Mouse (Mus musculus): Measurements from ENCODE around the gene Aunip.

The Aunip gene

DNA sequence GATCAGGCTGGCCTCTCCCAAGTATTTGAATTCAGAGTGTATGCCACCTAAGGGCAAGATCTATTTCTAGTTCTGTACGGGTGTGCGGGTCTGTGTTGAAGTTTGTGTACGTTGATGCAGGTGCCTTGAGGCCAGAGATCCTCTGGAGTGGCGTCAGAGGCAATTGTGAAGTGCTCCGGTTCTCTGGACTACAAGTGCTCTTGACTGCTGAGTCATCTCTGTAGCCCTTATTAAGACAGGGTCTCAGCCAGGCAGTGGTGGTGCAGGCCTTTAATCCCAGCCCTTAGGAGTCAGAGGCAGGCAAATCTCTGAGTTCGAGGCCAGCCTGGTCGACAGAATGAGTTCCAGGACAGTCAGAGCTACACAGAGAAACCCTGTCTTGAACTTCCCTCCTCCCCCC lies 4.8 kb downstream of the Aunip start:
- no peak for DNase-seq (ENCODE audit: low spot score in 2 of 2)

DNA sequence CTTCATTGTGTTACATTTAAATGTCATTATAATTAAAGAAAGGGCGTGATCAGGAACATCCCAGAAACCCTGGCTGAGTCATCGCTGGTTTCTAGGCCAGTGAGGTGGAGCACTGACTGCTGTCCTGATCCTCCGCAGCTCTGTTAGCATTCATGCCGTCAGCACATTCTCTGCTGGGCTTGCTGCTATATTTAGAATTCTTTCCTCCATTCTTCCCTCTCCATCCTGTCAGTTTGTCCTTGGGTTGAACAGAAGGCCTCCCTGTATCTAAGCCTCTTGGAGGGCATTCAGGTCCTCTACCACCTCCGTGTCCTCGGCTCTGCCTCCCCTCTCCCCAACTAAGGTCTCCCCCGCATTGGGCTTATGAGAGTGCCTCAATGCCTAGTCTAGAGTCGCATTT lies 6.2 kb downstream of the Aunip start:
- DNase-seq (ENCODE audit: low spot score in 2 of 2), result no peak

DNA sequence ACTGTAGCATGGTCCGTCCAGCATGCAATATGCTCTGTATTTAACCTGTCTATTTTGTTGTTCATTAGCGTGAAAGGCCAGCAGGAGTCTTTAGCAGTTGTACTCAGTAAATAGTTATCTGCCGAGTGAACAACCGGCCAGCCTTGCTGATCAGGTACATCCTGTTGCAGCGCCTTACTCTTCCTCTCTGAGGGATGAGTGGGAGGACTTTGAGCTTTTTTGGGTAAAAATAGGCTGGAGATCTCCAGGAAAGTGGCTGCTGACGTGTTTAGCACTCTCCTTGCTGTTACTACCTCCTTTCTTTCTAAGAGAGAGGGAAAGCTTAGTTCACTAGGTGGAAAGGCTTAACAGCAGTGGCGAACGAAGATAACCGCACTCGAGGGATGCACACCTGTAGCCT lies 6.9 kb downstream of the Aunip start:
- DNase-seq (ENCODE audit: low spot score in 2 of 2), result no peak

DNA sequence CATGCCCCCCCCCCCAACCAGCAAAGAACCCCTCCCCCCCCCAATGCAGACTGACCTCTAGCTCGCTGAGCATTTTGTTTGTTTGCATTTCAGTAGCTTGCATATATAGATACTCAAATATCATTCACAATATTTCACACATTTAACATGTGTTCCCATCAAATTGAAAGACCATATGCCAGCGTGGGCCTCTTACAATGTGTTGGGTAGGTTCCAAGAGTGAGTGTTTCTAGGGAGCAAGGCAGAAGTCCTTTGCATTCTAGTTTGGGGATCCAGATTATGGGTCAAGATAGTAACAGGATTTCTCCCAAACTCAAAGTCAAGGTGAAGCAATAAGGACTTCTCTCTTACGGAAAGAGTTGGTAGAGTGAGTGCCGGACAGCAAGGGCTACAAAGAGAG lies 7.7 kb downstream of the Aunip start:
- DNase-seq (ENCODE audit: low spot score in 2 of 2), result no peak

DNA sequence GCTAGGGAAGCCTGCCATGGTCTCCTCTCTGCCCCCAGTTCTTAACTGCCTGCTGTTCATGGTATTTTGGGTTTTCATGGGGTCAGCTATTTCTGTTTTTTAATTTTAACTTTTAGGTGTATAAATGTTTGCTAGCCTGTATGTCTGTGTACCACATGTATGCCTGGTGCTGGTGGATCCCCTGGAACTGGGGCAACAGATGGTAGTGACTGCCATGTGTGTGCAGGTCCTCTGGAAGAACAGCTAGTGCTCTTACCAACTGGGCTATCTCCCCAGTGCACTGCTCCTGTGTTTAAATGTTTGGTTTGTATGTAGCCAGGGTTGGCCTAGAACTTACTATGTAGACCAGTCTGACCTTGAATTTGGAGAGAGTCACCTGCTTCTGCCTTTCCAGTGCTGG lies 8.5 kb downstream of the Aunip start:
- DNase-seq (ENCODE audit: low spot score in 2 of 2), result no peak

DNA sequence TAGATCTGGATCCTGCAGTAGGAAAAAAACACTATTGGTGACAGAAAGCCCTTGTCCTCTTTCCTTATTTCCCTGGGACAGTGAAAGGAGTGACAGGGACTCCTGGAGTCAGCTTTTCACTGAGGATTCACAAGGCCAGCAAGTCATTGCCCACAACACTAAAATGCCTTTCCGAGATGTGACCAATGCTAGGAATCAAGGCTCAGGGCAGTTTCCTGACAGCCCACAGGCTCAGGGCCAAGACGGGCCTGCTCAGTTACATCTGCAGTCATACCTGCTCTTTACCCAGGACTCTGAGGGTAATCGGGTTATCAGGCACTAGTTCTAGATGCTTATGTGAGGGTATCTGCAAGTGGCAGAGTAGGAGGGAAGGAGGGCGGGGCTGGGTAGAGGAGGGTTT lies 12.6 kb downstream of the Aunip start:
- no peak for DNase-seq (ENCODE audit: low spot score in 2 of 2)

DNA sequence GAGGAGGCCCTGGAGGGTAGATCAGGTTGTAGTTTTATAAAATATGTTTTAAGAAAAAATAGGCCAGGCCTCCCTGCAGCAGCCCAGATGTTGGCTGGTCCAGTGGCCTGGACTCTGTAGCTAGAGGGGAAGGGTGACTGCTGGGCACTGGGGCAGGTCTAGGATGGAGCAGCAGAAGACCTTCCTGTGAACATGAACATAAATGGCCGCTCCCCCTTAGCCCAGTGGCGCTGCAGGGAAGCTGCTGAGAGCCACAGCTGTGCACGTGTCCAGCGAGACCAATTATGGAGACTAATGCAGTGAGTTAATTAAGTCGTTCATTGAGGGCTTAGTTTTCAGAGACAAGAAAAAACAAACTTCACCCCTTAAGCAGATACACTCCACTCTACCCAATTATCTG lies 15.0 kb downstream of the Aunip start:
- DNase-seq (ENCODE audit: low spot score in 2 of 2), result peak in 1 of 2 experiments; percentile 10

DNA sequence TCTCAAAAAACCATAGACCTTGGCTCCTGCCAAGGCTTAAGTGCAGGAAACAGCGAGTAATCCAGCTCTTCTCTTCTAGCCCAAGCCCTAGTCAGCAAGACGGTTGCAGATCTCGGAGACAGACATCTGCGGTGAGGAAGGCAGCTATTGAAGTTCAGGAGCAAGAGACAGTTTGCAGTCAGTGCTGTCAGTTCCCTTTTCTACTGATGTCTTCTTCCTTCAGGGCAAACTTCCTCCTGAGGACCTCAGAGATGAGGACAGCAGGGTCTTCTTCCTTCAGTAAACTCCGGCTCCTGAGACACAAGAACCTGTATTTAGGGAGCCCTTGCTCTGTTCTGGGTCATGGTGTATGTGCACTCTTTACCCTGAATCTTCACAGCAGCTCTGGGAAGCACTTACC lies 15.4 kb downstream of the Aunip start:
- peak in 1 of 2 experiments; percentile 9 for DNase-seq (ENCODE audit: low spot score in 2 of 2)

DNA sequence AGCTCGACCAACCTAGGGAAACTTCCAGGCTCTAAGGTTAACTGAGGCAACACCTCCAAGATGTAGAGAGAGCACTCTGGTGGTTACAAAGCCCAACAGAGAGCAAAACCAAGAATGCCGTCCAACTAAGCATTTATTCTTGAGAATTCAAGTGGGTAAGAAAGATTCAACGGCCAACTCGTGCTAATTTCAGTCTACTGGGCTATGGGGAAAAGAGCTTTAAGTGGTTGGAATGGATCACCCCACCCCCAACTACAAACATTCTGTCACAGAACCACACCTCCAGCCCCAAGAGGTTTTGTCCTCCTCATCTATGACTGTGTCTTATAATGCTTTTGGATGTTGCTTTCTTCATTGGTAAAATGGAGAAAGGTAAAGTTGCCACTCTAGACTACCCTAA lies 22.1 kb downstream of the Aunip start:
- DNase-seq (ENCODE audit: low spot score in 2 of 2), result no peak

DNA sequence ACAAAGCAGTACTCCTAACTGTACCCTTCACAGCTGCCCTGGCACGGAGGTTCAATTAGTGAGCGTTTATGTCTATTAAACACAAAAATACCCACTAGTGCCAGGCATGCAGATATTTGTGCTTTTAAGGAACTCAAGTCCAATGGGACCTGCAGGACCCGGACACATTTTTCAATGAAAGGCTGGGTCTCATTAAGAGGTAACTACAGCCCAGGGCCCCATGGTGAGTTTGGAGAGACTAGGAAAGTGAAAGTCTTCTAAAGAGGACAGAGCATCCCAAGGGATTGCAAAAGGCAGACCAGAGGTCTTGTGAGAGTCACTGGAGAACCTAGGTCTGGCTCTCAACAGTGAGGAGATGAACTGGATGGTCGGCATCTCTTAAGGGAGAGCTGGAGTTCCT lies 22.6 kb downstream of the Aunip start:
- no peak for DNase-seq (ENCODE audit: low spot score in 2 of 2)

DNA sequence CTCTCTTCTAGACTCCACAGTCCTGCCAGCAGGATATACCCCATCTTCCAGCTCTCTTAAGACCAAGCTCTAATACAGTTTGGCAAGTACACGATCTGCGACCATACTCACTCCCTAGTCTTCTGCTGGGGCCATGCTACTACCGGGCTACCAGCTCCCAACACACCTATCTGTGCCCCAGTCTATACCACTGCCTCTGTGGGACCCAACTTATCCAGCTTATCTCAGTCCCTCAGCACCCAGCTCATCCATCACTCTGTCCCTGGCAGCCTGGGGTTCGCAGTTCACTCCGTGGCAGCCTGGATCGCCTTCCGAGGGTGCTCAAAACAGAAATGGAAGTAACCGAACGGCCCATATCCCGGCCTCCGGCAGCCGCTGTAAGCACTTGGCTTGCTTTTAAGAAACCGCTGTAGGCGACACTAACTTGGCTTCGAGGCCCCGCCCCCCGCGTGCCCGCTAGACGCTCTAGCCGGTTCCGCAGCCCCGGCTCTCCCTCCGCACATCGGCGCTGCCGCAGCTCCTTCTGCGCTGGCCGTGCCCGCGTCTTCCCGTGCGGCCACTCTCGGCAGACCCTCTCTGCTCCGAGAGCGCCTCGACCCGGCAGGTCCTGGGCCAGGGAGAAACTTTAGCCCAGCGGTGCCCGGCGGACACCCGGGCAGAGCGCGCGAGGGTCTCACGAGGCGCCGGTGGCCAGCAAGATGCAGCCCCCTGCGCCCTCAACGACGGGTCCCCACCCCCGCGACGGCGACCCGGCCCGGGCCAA lies 23.5 kb downstream of the Aunip start:
- DNase-seq (ENCODE audit: low spot score in 2 of 2), result peak; percentile 82 to 91

DNA sequence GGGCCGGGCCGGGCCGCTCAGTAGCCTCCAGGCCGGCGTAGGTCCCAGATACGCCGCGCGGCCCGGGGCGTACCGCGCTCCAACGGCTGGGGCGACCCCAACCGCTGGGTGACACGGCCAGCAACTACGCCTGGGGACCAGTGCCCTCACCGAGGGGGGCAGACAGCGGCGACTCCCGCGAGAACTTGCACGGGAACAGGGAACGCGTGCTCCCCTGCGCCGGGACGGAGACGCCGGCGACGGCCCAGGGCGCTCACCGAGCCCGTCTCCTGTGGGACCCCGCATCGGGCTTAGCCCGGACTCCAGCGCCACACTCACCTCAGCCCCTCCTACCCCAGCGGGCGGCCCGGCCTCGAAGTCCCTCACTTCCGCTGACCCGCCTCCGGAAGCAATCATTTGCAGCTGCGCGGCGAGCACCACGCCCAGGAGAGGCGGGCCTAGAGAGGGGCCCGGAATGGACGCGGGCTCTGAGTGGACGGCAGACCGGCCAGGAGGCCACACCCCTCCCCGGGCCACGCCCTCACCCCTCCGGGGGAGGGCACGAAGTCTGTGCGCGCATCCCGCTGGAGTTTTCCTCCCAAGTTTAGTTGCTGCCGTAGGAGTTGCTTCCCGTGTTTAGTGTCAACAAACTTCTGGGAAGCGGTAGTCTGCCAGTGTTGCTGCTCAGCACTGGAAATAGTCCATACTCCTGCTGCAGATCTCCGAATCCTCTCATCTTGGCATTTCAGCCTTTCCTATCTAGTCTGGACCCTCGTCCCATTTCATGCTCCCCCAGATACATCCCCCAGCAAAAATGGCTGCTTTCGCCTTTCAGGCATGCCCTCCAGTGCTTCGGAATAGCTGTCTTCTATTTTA lies 24.4 kb downstream of the Aunip start, which contains the start of gene Mtfr1l:
Mtfr1l (minus strand) TSS at position 456 of the 855 bp plus-strand sequence.
- peak; percentile 90 to 97 for DNase-seq (ENCODE audit: low spot score in 2 of 2)

DNA sequence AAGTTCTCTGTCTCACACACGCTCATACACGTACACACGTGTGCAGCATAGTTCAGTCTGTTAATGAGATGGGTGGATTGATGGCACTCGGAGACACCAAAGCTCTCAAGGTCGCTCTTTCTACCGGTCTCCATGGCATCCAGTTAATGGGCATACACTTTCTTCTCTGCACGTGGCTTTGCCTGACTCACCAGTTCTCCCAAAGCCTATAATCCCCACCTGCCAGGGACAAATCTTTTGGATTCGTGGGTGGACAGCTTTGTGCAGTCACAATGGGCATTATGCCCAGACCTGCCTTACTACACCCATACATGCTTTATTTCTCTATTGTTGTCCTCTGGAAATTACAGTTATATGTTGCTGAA lies 25.0 kb downstream of the Aunip start:
- no peak for DNase-seq (ENCODE audit: low spot score in 2 of 2)

DNA sequence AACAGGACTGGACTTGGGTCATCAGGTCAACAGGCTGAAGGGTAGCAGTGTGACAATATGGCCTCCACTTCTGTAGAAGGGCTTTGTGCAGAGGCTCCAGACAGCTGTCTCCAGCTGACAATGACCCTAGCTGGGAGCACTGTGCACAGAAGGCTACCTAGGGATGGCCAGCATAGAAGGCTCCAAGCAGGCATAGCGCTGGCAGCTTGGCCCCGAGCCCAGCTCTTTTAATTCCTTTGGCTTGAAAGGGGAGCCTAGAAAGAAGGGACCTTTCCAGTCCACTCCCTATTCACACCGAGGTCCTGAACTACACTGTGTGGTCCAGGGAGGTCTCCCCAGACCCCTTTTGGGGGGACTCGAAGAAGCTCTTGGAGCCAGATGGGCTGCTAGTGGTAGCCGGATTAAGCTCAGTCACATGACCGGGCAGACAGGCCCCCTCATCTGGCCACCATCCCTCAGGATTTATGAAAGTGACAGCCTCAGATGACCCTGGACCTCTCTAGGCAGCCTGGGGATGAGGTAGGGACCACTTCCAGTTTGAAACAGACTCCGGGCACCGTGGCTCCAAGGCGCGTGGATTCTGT lies 28.3 kb downstream of the Aunip start:
- DNase-seq (ENCODE audit: low spot score in 2 of 2), result no peak

DNA sequence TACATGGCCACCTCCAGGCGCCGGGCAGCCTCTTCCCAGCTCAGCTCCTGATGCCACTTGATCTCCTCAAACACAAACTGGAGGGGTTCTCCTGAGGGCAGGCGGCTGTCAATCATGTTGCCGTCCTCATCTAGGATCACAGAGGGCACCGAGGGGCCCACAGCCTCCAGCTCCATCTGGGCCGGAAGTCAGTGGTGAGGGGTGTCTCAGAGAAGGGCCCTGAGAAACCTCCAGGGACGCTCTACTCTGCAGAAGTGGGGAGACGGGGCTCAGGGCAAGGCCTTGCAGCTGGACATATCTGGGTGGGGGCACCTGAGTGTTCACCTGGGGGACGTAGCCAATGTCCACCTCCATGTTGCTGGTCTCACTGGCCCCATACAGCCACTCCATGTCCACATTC lies 31.9 kb downstream of the Aunip start:
- no peak for DNase-seq (ENCODE audit: low spot score in 2 of 2)

DNA sequence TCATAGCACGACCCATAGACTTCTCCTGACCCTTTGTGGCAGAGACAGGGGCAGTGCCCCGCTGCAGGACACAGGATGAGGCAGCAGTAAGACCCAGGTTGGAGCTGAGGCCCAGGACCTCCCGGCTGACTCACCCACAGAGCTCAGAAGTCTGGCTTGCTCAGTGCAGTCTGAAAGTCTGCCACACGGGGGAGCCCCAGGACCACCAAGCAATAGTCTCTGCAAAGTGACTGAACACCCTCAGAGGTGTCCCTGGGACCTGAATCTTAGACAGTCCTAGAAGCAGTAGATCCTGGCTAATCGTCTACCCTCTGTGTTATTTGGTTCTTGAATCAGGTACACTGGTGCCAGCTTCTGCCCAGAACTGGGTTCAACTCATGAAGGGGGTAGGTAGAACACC lies 32.5 kb downstream of the Aunip start:
- peak; percentile 94 to 95 for DNase-seq (ENCODE audit: low spot score in 2 of 2)

DNA sequence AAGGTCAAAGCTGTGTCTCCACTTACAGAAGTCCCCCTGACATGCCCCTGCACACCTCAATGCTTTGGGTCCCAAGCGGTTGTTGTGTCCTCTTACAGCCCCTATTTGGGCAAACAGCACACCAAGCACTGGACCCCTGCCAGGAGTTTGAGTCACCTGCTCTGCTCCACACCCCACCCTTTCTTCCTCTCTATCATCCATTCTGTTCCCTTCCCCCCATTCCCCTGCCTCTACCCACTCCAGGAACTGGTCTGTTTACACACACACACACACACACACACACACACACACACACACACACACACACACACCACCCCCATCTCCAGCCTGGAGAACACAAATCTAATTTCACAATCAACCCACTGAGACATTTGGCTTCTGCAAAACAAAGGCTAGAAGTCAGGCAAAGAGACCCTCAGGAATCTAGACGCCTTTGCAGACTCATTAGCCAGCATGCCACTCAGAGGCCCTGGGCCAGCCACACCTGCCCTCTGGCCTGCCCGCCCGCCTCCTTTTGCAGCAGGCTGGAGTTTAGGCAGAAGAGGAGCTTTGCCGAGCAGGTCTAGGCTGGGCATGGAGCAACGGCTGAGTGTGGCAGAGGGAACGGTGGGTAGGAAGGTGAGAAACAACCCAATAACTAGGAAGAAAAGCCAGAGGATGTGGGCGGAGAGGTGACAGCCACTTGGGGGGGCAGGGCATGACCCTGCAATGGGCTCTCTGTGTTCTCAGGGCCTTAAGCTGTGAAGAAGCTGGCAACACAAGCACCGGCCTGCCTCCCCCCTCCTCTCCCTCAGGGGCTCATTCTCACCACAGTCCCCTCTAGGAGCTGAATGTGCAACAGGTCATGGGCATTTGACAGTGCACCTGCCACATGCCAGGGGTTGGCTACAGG lies 36.3 kb downstream of the Aunip start:
- no peak for DNase-seq (ENCODE audit: low spot score in 2 of 2)

DNA sequence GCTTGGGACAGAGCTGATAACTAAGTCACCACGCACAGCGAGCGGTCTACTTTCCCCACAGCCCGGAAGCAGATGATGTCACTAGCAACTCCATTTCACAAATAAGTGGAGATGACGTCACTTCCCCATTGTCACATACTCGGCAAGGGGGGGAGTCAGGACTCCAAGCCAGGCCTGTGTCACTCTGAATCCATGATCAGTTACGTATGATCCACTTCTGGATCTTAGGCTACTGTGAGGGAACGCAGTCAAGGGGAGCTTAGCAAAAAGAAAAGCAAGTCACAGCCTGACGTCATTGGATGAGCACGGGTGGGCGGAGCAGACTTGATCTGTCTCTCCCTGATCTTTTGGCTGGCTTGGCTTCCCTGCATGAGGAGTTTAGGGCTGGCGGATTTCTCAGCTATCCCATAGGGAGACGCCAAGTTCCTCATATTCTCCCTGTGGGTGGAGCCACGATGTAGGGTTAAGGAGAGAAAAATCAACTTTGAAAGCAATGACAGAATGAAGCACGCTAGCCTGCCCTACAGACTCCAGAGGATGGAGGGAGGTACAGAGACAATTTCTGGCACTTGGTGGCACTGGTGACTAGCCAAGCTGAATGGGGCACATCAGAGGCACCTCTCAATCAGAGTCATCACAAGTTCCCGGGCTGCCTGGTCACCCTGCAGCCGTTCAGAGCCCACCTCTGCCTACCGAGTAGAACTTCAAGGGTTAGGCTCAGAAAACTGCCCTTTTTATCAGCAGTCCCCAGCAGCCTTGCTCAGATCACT lies 37.6 kb downstream of the Aunip start:
- no peak for DNase-seq (ENCODE audit: low spot score in 2 of 2)

DNA sequence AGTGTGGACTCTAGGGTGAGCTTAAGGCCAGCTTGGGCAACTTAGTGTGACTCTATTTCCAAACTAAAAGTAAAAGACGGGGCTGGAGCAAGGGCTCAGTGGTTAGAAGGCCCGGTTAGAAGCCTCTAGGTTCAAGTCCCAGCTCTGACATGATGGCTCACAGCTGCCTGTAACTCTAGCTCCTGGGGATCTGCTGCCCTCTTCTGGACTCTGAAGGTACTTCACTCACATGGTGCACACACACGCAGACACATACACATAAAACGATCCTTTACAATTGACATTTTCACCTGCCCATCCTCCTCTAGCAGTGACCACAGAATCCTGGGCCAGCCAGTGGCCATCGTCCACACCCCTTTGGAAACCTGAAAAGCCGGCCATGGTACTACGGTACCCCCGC lies 39.1 kb downstream of the Aunip start:
- no peak for DNase-seq (ENCODE audit: low spot score in 2 of 2)

DNA sequence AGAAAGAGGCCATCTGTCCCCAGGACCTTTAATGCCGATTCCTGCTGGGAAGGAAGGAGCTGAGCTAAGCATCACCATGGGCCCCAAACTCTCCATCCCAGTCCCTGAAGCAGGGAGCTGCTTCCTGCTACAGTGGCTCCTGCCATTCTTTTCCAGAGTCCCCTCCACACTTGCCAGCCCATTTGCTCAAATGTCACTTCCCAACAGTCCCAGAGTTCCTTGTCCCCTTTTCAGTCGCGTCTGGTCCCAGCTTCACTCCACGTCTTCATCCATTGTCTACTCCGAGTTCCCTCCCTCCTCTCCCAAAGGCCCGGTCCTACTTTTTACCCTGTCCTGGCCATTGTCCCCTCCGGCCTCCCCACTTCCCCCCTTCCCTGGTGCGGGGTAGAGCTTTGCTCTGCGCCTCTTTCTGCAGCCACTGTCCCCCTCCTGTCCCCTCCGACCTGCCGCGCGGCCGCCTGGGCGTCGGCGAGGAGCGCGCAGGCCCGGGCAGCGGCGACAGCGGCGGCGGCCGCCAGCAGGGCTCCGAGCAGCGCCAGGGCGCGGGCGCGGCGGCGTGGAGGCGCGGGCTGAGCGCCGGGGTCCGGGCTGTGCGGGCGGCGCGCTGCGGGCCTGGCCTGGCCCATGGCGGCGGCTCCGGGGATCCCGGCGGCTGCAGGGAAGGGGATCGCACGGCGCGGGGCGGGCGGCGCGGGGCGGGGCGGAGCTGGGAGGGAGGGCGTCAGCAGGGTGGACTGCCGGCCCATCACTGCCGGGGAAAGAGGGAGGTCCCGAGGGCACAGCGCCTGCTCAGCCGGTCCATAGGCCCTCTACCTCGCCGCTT lies 40.9 kb downstream of the Aunip start, which contains the start of gene Selenon:
Selenon (minus strand) TSS at position 673 of the 823 bp plus-strand sequence.
- peak in 1 of 2 experiments; percentile 45 for DNase-seq (ENCODE audit: low spot score in 2 of 2)
